Mouse (Mus musculus) retina, adult 2 months (tissue): ENCODE measurements around the gene Meaf6.

Experiments
- DNase-seq: peaks from one replicate; pipeline ENCODE4 v3.0.0-alpha.2; 2012; ENCODE audit warnings: low read depth, low spot score

The Meaf6 gene

DNA sequence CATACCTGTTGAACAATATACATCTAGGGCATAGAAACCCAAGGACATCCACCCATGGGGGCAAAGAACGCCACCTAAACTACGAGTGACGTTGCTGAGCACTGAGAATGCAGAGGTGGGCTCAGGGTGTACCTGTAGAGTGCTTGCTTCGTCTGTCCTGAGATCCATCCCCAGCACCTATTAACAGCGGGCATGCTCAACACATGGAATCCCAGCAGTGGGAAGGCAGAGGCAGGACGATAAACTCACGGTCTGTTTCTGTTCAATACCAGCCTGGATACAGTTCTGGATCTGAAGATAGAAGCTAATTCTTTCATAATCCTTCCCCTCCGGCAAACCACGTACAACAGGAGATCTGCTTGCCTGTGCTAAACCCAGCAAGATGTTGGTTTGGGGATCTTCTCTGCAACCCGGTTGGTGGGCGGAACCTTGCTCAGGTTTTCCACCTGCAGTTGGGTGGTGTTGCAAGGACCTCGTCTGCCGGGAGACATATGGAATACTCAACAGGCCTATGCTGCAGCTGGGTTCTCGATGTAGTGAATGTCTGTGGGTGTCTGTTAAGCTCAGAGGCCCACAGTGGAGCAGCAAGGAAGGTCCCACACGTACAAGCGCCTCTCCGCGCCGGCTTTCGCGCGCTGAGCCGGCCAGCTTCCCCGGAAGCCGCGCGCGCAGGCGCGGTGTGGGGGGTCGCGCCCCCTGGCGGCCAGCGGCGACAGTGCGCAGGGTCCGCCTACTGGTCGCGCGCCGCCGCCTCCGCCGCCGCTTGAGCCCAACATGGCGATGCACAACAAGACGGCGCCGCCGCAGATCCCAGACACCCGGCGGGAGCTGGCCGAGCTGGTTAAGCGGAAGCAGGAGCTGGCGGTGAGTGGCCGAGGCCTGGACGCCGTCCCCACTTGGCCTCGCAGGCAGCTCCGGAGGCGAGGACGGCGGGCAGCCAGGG is at the start of gene Meaf6:
Gene Meaf6, plus strand, starts transcription at position 732 of the 943 bp plus-strand sequence.
- DNase-seq = peak; percentile 79

- DNase-seq = no peak
These were observed 40.5 kb upstream of the Meaf6 start for GRCm38 (mm10) chr4:125044454-125044853.

DNA sequence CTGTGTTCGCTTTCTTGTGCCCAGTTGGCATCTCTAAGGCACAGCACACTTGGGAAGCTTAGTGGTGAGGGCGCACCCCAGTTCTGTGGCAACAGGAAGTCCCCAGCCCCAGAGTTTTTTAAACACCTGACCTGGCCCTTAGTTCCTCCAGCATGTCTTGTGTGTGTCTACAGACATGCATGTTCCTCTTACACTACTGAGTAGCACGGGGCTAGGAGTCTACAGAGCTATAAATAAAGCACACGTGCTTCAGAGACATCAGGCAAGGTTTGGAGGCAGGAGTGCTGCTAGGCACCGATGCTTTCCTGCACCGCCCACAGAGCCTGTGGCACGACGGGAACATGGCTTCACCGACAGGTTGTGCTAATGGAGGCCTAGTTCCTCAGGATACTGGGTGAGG is 29.5 kb upstream of the Meaf6 start:
- no peak for DNase-seq

DNA sequence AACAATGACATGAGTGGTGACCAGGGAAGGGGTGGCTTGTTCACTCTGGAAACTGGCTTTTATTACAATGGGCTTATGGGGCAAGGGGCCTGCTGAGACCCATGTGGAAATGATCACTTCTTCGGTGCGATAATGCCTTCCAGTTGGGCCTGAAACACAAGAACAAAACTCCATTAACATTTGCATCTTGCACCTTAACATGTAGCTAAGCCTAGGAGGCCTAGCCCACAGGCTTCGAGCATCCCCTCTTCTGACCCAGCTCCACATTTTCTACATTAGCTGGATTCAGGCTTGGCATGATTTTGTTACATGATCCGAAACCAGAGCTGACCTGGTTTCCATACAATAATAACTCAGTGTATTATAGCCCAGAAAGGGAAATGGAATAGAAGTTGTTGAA is 28.5 kb upstream of the Meaf6 start:
- no peak for DNase-seq

DNA sequence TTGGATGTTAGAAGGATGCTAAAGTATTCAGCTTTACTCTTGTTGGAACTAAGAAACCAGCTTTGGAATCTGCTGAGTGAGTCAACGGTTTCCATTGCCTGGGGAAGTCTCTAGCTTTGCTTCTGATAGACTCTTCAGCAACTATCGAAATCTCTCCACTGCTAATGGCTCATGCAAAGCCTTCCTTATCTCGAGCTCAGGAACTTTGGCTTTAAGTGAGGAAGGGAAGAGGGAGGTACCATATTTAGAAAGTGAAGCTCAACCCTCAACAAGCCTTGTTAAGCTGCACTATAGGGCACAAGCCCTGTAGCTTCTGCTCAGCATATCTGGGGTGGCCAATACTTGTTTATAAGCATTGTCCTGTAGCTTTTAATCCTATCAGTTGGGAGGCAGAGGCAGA is 27.7 kb upstream of the Meaf6 start:
- DNase-seq = no peak

DNA sequence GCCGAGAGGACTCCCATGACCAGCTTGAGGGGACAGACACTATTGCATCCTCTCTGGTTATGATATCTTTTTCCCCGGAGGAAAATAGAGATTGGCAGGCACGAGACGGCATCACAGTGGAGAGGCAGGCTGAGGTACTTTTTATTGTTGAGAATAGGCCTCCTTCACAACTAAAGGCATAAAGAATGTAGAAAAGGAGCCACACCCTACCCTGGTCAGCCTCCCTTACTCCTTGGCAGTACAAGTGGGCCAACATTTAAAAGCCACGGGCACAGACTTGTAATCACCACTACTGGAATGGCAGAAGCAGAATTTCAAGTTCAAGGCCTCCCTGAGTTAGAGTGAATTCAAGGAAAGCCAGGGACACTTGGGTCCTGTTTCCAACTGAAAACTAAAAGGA is 26.9 kb upstream of the Meaf6 start:
- no peak for DNase-seq

DNA sequence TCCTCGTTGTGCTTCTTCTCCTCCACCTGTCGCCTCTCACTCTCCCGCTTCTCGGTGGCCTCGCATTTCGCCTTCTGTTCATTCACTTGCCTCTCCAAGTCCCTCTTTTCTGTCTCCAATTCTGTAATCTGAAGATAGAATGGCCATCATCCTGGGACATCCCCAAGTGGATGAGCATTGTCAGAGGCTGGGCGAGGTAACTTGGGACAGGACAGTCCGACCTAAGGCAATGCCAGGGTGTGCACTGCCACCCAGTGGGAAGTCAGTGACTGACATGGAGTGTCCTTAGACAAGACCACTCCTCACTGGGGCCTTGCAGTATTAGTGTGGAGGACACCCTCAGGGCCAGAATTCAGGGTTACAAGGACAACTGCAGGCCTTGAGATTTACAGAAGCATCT is 25.9 kb upstream of the Meaf6 start:
- no peak for DNase-seq

- DNase-seq = no peak
These were observed 21.1 kb upstream of the Meaf6 start for GRCm38 (mm10) chr4:125063829-125064228.

DNA sequence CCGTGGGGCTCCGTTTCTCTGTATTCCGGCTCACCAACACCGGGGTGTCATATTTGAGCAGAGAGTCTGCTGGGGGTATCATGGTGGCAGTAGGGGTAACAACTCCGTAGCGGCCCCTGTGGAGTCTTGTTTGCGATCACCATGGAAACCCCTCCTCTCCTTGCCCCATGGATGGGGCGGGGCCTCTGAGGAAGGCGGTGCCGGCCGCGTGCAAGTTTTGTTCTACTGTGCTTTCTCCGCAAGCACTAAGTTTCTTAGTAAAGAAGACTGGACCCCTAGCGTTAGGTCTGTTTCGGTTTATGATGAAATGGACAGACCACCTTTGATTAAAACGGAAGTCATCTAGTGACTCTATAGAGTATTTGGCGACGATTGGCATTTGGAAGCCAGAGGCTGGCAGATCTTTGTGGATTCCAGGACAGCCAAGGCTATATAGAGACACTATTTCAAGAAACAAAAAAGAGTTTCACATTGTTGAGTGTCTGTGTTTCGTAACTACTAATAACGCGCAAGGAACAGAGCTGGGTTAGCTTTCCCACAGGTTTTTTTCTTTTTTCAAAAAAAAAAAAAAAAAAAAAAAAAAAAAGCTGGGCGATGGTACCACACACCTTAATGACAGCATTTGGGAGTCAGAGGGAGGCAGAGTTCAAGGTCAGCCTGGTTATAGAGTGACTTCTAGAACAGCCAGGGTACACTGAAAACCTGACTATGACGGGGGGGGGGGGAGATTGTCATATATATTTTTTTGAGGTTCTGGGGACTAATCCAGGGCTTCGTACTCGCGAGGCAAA is 19.2 kb upstream of the Meaf6 start, which contains the start of gene Dnali1:
Gene Dnali1, minus strand, starts transcription at position 187 of the 791 bp plus-strand sequence.
- no peak for DNase-seq

- DNase-seq = peak; percentile 89
These were observed 18.2 kb upstream of the Meaf6 start, which contains the start of gene Snip1 for GRCm38 (mm10) chr4:125066490-125067370. Gene Snip1 (plus strand): TSS chr4:125066672.

DNA sequence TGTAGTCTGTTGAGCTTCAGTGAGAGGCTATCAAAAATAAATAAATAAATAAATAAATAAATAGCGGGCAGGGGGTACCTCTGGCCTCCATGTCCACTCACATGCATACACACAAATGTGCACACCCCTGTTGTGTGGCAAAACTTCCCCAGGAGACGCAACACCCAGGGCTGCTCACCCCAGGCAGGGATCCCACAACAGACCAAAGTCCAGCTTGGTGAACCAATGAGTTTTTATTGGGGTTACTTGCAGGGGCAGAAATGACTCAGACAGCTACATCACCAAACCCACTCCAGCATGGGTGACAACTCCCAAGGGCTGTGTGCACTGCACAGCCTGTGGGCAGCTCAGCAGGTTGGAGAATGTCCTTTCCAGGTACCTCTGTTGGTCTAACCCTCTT is 7.2 kb upstream of the Meaf6 start:
- no peak for DNase-seq

DNA sequence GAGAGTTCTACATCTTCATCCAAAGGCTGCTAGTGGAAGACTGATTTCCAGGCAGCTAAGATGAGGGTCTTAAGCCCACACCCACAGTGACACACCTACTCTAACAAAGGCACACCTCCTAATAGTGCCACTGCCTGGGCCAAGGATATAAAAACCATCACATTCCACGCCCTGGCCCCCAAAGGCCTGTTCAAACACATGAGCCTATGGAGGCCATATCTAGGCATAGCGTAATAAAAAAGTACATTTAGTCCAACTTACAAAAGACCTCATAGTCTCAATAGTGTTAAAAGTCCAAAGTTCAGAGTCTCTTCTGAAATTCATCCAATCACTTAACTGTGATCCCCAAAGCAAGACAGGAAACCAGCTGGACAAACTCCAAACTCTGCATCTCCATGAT is 6.2 kb upstream of the Meaf6 start:
- no peak for DNase-seq

DNA sequence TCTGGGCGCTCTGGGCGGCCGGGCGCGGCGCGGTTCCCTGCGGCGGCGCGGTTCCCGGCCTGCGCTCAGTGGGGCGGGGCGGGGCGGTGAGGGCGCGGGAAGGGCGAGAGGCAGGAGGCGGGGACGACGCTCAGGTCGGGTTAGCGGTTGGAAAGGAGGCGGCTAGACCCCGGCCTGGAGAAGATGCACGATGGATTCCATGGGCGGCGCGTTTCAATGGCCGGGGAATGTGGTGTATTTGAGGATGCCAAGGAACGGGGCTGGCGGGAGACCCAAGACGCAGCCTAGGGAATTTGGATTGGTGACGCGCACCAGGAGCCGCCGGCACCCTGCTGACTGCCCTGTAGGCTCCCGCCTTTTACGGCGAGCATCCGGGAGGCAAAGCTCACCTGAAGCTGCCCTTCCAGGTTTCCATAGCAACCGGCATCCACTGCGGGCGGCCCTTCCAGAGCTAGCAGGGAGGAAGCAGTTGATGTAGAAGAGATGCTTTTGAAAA is 460 bp downstream of the Meaf6 start:
- no peak for DNase-seq

- no peak for DNase-seq
These were observed 8.1 kb downstream of the Meaf6 start for GRCm38 (mm10) chr4:125093031-125093430.

DNA sequence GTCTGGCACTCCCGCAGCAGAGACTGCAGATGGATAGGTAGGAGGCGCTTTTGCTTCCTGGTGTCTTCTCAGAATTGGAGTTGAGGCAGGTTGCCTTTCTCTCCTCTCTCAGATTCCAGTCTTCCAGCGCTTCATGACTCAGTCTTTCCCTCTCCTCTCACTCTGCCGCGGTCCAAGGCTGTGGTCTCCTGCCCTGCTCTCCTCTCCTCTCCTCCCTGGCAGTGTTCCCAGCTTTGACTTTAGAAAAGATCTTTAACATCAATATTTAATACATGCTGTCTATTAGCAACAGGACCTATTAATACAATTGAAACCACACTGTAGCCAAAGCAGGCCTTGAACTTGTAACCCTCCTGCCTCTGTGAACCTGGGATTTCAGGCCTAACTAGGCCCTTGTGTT is 11.1 kb downstream of the Meaf6 start:
- no peak for DNase-seq

GRCm38 (mm10) chr4:125097412-125097811 is 12.5 kb downstream of the Meaf6 start:
- DNase-seq = no peak

DNA sequence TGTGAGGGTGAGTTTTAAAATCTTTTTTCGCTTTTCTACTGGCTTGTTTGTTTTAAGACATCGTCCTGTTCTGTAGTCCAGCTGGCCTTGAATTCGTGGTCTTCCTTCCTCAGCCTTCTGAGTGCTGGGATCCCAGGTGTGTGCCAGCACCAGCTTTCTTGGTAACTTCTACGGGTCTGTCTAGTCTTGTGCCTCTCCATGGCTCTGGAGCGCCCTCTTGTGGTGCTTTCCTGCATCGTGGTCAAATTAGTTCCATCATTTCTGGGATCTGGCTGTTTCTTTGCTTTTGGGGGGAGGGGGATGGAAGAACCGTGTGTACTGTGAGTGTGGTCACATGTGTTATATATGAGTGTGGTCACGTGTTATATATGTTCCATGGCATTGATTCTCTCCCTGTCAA is 14.5 kb downstream of the Meaf6 start:
- peak; percentile 59 for DNase-seq

DNA sequence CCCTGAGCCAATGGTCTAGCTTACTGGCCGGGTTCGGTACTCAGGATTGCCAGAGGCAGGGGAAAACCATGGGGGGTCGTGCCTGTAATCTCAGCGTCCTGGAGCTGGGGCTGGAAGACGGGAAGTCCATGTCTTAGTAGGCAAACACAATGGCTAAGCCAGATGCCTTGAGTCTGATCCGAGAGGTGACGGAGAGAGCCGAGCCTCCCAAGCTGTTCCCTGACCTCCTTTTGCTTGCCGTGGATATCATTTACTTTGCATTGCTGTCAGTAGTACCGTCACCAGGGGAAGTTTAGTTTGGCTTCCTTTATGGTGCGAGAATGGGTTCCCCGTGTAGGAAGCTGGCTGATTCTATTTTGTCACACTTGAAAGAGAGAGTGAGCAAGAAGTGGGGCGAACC is 16.4 kb downstream of the Meaf6 start:
- DNase-seq = no peak

DNA sequence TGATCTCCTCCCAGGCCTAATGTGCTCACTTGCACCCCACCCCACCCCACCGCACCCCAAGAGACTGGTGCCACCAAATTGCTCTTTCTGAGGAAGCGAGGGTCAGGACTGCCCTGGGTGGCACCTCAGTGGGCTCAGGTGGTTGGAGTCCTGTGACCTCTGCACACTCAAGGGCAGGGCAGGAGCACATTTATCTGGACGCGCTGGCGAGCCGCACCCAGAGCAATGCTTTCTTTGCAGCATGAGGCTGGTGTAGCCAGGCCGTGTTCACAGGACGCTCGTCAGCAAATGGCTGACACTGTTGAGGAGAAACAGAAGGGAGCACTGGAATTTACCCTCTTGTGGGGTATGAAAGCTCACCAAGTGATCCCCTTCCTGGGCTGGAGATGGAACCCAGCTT is 20.4 kb downstream of the Meaf6 start:
- DNase-seq = no peak

GRCm38 (mm10) chr4:125114638-125115037 is 29.7 kb downstream of the Meaf6 start:
- DNase-seq = peak; percentile 20

DNA sequence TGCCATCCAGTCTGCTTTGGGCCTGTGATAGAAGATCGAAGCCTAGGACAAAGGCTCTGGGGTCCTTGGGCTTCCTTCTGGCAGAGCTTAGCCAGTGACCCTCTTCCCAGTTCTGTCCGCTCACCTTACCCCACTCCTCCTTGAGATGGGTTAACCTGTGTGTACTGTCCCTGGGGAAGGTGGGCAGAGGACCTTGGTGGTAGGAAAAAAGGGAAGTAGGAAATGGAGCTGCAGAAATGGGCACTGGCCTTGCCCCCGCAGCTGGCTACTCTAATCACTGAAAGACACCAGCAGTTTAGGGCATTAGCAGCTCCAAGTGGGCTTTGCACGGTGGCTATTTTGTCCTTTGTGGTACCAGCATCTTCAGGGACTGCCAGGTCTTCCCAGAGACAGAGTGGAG is 30.1 kb downstream of the Meaf6 start:
- DNase-seq = no peak
